Mouse (Mus musculus) cerebellum, adult 11-12 months (tissue): Measurements from ENCODE around the gene Npepps.

Source experiments
- DNase-seq: peaks from one replicate; pipeline ENCODE4 v3.0.0; 2022

Npepps gene

GRCm38 (mm10) chr11:97182446-97182845 lies 98.0 kb downstream of the Npepps start:
- no peak for DNase-seq

- no peak for DNase-seq
Observed at GRCm38 (mm10) chr11:97181061-97181460, 99.4 kb downstream of the Npepps start.

GRCm38 (mm10) chr11:97178198-97178597 lies 102.2 kb downstream of the Npepps start:
- no peak for DNase-seq

GRCm38 (mm10) chr11:97176851-97177250 lies 103.6 kb downstream of the Npepps start:
- no peak for DNase-seq

GRCm38 (mm10) chr11:97175499-97175898 lies 104.9 kb downstream of the Npepps start:
- DNase-seq: no peak

GRCm38 (mm10) chr11:97160341-97160740 lies 120.1 kb downstream of the Npepps start:
- no peak for DNase-seq

GRCm38 (mm10) chr11:97156999-97157398 lies 123.4 kb downstream of the Npepps start:
- DNase-seq: no peak
